Mouse (Mus musculus) thymus, adult 2 months (tissue): ENCODE measurements around the gene Spag9.

Source experiments
- CTCF ChIP-seq: fragments of 200-500 bp; IDR thresholded peaks from 2 replicates; pipeline ENCODE4 v1.5.1; 2012; ENCODE audit warnings: mild to moderate bottlenecking, control low read depth, low read length, moderate library complexity, borderline replicate concordance; ENCODE audit not compliant: control insufficient read depth, poor library complexity, insufficient read depth; ENCODE audit errors: extremely low read depth
- POLR2A ChIP-seq: fragments of 200-500 bp; IDR thresholded peaks from 2 replicates; pipeline ENCODE4 v1.6.1; 2012; ENCODE audit warnings: mild to moderate bottlenecking, low read length, control low read depth, moderate library complexity; ENCODE audit not compliant: control insufficient read depth, poor library complexity, insufficient read depth; ENCODE audit errors: extremely low read depth

- TF ChIP-seq CTCF (no peak), POLR2A (no peak)
Measured at GRCm38 (mm10) chr11:94032084-94032483, 36.2 kb downstream of the Spag9 start.
